Mouse (Mus musculus): ENCODE data around the gene Wdr47.
"Not testable (repeated sequence)": the region's sequence is repeated elsewhere in the genome, so short reads cannot be mapped to it uniquely, and the experiment has no call there.

GRCm38 (mm10) chr3:108569636-108570035 lies 21.4 kb upstream of the Wdr47 start:
- TF ChIP-seq TCF12 (IDR thresholded peaks at IDR 0.05; ENCODE audit: low read depth, low read length); POLR2A (IDR thresholded peaks at IDR 0.05; ENCODE audit: control insufficient read depth in 1 of 2, insufficient read depth in 1 of 2, low read depth in 1 of 2, low read length in 2 of 2, poor library complexity in 1 of 2); KAT2A (conservative IDR thresholded peaks at IDR 0.05; ENCODE audit: low read depth, low read length); CTCF (IDR thresholded peaks at IDR 0.05 in 2 of 3, conservative IDR thresholded peaks at IDR 0.05 in 1 of 3; ENCODE audit: control insufficient read depth in 1 of 3, insufficient read depth in 1 of 3, low read depth in 2 of 3, low read length in 3 of 3, poor library complexity in 1 of 3, severe bottlenecking in 1 of 3); GATA1 (IDR thresholded peaks at IDR 0.05; ENCODE audit: low read depth, low read length); EP300 (IDR thresholded peaks at IDR 0.05; ENCODE audit: low read depth in 1 of 2, low read length in 2 of 2); MAZ (IDR thresholded peaks at IDR 0.05; ENCODE audit: low read depth, low read length); ZC3H11A (IDR thresholded peaks at IDR 0.05; ENCODE audit: low read depth, low read length); USF1 (IDR thresholded peaks at IDR 0.05; ENCODE audit: low read depth, low read length); MAFK (IDR thresholded peaks at IDR 0.05; ENCODE audit: borderline replicate concordance, low read depth, low read length); JUND (IDR thresholded peaks at IDR 0.05; ENCODE audit: low read depth, low read length); CHD2 (IDR thresholded peaks at IDR 0.05; ENCODE audit: low read length): not testable (repeated sequence)
- TF ChIP-seq TBP (IDR thresholded peaks at IDR 0.05; ENCODE audit: low read depth, low read length): peak; percentile 53; the same call in 1 of the 2 replicates

Data from MEL (cell line).